Mouse (Mus musculus): ENCODE results near the gene Vmn2r13. TPM values are rescaled to one million over a fixed set of nuclear protein-coding genes. Genes with fewer than 3 reads are reported as not detected.
"Not testable (repeated sequence)": the region's sequence is repeated elsewhere in the genome, so short reads cannot be mapped to it uniquely, and the experiment has no call there.

Vmn2r13 gene
- not detected in 2 replicates for polyA plus RNA-seq (2014; fragmentation: Nextera tagmentation; extraction: Ambion mirVana)

DNA sequence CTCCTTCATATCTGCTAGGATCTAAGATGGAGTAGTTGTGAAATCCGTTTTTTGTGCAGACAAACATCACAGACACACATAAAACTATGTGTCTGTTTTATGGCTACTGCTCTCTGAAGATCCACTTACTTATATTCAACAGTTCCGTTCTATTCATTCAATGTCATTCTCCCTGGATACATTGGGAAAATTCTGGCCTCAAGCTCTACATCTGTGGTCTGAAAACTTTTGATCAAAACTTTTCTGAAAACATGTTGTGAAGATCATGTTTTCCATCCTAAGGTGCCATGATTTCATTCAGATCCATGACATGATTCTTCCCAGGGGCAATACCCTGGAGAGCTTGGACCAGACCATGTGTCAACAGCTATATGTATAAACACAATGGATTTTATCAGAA lies at the start of gene Vmn2r13:
Vmn2r13 (minus strand) TSS at position 101 of the 400 bp plus-strand sequence.
- not testable (repeated sequence) for DNase-seq (ENCODE audit: low spot score); H3K4me3 ChIP-seq (ENCODE audit: low read depth, low read length); H3K27ac ChIP-seq (replicated peaks; ENCODE audit: low read depth, low read length); H3K4me2 ChIP-seq (ENCODE audit: low read depth, low read length); H3K36me3 ChIP-seq (ENCODE audit: control insufficient read depth, insufficient read depth, low read length); H3K9ac ChIP-seq (ENCODE audit: low read depth, low read length); H3K4me1 ChIP-seq (ENCODE audit: control insufficient read depth, insufficient read depth, low read length); H3K27me3 ChIP-seq (replicated peaks; ENCODE audit: control insufficient read depth, insufficient read depth, low read length); ATAC-seq (ENCODE audit: low read depth); H3K9me3 ChIP-seq (ENCODE audit: control insufficient read depth, low read length)
- WGBS, result 46% methylated on average over 2 of the region's 2 CpGs

DNA sequence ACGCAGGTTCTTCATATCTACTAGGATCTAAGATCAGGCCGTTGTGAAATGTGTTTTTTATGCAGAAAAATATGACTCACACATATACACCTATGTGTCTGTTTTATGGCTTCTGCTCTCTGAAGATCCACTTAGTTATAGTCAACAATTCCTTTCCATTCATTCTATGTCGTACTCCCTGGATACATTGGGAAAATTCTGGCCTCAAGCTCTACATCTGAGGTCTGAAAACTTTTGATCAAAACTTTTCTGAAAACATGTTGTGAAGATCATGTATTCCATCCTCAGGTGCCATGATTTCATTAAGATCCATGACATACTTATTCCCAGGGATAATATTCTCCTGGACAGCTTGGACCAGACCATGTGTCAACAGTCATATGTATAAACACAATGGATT lies 32.6 kb upstream of the Vmn2r13 start, which contains the start of gene Vmn2r14:
Vmn2r14 (minus strand) TSS at position 101 of the 400 bp plus-strand sequence.
- Histone ChIP-seq H3K4me3 (ENCODE audit: low read depth, low read length) (no peak within 1 kb of the TSS), H3K9ac (ENCODE audit: low read depth, low read length) (no peak within 1 kb of the TSS), H3K4me1 (ENCODE audit: control insufficient read depth, insufficient read depth, low read length) (no peaks in the 10 kb centered on the region), H3K36me3 (ENCODE audit: control insufficient read depth, insufficient read depth, low read length) (no peaks in the 10 kb centered on the region), H3K27me3 (replicated peaks; ENCODE audit: control insufficient read depth, insufficient read depth, low read length) (no peaks in the 10 kb centered on the region), H3K9me3 (ENCODE audit: control insufficient read depth, low read length) (0 out of 2 replicates have a peak, but pooled peaks cover 9% of the 10 kb centered on the region), H3K27ac (replicated peaks; ENCODE audit: low read depth, low read length) (no peak within 1 kb of the TSS), H3K4me2 (ENCODE audit: low read depth, low read length) (no peak within 1 kb of the TSS)
- DNase-seq (ENCODE audit: low spot score), result no peak
- ATAC-seq (ENCODE audit: low read depth), result no peak
- 65% methylated on average over 3 of the region's 3 CpGs for WGBS

DNA sequence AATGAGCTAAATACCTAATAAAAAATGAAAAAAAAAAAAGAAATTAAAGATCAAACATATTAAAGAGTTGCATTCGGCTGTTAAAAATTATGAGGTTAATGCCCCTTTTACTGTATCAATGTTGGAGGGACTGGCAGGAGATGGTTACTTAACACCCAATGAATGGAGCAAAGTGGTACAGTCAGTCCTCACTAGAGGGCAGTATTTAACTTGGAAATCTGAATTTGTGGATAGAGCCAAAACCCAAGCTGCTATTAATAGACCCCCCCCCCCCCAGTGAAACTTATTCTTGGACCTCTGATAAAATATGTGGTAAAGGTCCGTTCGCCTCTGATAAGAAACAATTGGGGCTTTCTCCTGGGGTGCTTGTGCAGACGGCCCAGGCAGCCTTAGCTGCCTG lies 25.1 kb downstream of the Vmn2r13 start:
- DNase-seq (ENCODE audit: low spot score); H3K27me3 ChIP-seq (replicated peaks; ENCODE audit: control insufficient read depth, insufficient read depth, low read length); H3K9me3 ChIP-seq (ENCODE audit: control insufficient read depth, low read length); ATAC-seq (ENCODE audit: low read depth); H3K4me3 ChIP-seq (ENCODE audit: low read depth, low read length); H3K4me2 ChIP-seq (ENCODE audit: low read depth, low read length); H3K27ac ChIP-seq (replicated peaks; ENCODE audit: low read depth, low read length); H3K36me3 ChIP-seq (ENCODE audit: control insufficient read depth, insufficient read depth, low read length); H3K4me1 ChIP-seq (ENCODE audit: control insufficient read depth, insufficient read depth, low read length); H3K9ac ChIP-seq (ENCODE audit: low read depth, low read length): not testable (repeated sequence)
- 91% methylated on average over 4 of the region's 4 CpGs for WGBS

DNA sequence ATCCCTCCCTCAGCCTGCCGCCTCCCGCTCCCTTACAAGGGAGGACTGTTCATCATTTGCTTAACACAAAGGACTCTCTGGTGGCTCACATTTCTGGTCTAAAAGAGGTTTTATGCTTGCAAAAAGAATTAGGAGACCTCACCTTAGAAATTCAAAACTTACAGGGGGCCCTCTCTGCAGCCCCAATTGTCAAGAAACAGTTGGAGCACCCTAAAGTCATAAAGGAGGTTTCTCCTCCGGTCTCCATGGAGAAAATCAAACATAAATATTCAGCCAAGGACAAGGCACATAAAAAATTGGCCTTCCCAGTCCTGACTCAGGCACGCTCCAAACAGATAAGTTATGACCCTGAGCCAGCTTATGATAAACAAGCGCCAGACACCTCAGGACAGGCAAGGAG lies 31.9 kb downstream of the Vmn2r13 start:
- no peak for ATAC-seq (ENCODE audit: low read depth)
- Histone ChIP-seq H3K27ac (replicated peaks; ENCODE audit: low read depth, low read length) (no peak overlapping the region), H3K4me1 (ENCODE audit: control insufficient read depth, insufficient read depth, low read length) (no peaks in the 10 kb centered on the region), H3K9ac (ENCODE audit: low read depth, low read length) (no peak overlapping the region), H3K9me3 (ENCODE audit: control insufficient read depth, low read length) (0 out of 2 replicates have a peak, but pooled peaks cover 8% of the 10 kb centered on the region), H3K36me3 (ENCODE audit: control insufficient read depth, insufficient read depth, low read length) (no peaks in the 10 kb centered on the region), H3K4me2 (ENCODE audit: low read depth, low read length) (no peak overlapping the region), H3K27me3 (replicated peaks; ENCODE audit: control insufficient read depth, insufficient read depth, low read length) (no peaks in the 10 kb centered on the region), H3K4me3 (ENCODE audit: low read depth, low read length) (no peak overlapping the region)
- 82% methylated on average over 5 of the region's 5 CpGs for WGBS
- DNase-seq (ENCODE audit: low spot score), result no peak

DNA sequence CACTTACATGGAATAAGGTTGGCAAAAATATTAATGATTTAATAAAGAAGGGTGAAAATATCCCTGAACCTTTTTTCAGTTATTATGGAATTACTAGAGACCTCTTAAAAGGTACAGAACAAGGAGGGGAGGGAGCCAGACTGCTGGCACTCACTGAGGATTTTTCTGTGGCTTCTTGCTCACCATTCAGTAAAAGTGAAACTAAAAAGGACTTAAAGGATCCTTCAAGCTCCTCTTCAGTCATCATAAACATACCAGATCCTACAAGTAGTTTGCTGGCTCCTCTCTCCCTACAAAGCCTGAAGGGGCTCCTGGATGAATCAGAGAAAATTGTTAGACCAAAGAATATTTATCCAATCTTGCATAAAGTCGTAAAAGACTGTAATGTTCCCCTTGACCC lies 32.4 kb downstream of the Vmn2r13 start:
- not testable (repeated sequence) for H3K27ac ChIP-seq (replicated peaks; ENCODE audit: low read depth, low read length); DNase-seq (ENCODE audit: low spot score); H3K4me3 ChIP-seq (ENCODE audit: low read depth, low read length); H3K27me3 ChIP-seq (replicated peaks; ENCODE audit: control insufficient read depth, insufficient read depth, low read length); H3K9me3 ChIP-seq (ENCODE audit: control insufficient read depth, low read length); H3K9ac ChIP-seq (ENCODE audit: low read depth, low read length); H3K4me1 ChIP-seq (ENCODE audit: control insufficient read depth, insufficient read depth, low read length); H3K4me2 ChIP-seq (ENCODE audit: low read depth, low read length); ATAC-seq (ENCODE audit: low read depth); H3K36me3 ChIP-seq (ENCODE audit: control insufficient read depth, insufficient read depth, low read length)
- WGBS, result 66% methylated on average over 1 of the region's 1 CpGs

DNA sequence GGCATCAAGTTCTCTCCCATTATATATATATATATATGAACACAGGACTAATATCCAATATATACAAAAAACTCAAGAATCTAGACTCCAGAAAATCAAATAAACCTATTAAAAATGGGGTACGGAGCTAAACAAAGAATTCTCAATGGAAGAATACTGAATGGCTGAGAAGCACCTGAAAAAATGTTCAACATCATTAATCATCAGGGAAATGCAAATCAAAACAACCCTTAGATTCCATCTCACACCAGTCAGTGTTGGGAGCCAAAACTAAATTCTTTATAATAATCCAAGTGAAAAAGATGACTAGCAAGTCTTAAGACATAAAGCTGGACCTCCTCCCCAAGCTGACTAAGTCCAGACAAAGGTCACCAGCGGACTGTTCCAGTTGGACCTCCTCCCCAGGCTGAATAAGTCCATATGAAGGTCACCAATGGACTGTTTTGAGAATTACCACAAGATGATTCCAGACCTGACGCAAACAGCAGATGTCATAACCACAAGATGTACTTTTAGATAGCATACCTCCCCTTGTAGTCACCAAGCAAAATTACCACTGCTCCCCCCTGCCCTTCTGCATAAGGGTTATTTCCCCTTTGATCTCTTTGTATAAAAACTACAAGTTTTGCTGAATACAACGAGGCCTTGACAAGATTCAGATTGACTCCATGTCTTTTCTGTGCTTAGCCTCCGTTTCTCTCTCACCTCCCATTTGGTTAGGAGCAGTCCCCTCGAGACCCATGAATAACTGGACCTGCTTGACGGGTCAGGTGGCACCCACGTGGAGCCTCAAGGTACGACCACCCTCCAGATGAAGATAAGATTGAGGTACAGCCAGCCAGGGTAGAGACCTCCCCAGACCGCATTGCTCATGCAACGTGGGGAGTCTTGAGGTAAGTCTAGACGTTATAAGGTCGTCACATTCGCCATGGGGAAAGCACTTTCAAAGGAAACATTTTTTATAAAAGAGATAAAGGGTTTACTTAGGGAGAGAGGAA lies 33.2 kb downstream of the Vmn2r13 start:
- WGBS, result 71% methylated on average over 14 of the region's 14 CpGs
- H3K4me1 ChIP-seq (ENCODE audit: control insufficient read depth, insufficient read depth, low read length); H3K9ac ChIP-seq (ENCODE audit: low read depth, low read length); ATAC-seq (ENCODE audit: low read depth); H3K4me2 ChIP-seq (ENCODE audit: low read depth, low read length); H3K9me3 ChIP-seq (ENCODE audit: control insufficient read depth, low read length); H3K27ac ChIP-seq (replicated peaks; ENCODE audit: low read depth, low read length); DNase-seq (ENCODE audit: low spot score); H3K4me3 ChIP-seq (ENCODE audit: low read depth, low read length); H3K36me3 ChIP-seq (ENCODE audit: control insufficient read depth, insufficient read depth, low read length); H3K27me3 ChIP-seq (replicated peaks; ENCODE audit: control insufficient read depth, insufficient read depth, low read length): not testable (repeated sequence)

DNA sequence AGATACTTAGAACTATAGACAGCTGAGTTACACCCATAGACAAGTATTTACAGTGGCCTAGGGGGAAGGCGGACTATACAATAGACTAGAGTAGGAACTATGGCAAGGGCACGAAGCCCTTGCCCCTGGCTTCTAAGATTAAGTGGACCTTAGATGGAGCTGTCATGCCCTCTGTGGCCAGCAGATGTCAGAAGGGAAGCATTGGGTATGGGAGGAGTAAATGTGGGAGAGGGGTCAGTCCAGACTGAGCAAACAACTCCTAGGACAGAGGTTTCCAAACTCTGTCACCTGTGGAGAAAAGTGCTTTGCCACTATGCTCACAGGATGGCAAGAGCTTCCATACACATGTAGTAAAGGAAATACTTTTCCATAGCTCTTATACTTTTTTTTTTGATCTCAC lies 52.5 kb downstream of the Vmn2r13 start:
- Histone ChIP-seq H3K27me3 (replicated peaks; ENCODE audit: control insufficient read depth, insufficient read depth, low read length) (no peaks in the 10 kb centered on the region), H3K4me1 (ENCODE audit: control insufficient read depth, insufficient read depth, low read length) (no peaks in the 10 kb centered on the region), H3K9ac (ENCODE audit: low read depth, low read length) (no peak overlapping the region), H3K4me3 (ENCODE audit: low read depth, low read length) (no peak overlapping the region), H3K36me3 (ENCODE audit: control insufficient read depth, insufficient read depth, low read length) (no peaks in the 10 kb centered on the region), H3K27ac (replicated peaks; ENCODE audit: low read depth, low read length) (no peak overlapping the region), H3K9me3 (ENCODE audit: control insufficient read depth, low read length) (0 out of 2 replicates have a peak, but pooled peaks cover 9% of the 10 kb centered on the region), H3K4me2 (ENCODE audit: low read depth, low read length) (no peak overlapping the region)
- ATAC-seq (ENCODE audit: low read depth), result no peak
- 82% methylated on average over 2 of the region's 2 CpGs for WGBS
- DNase-seq (ENCODE audit: low spot score), result no peak

DNA sequence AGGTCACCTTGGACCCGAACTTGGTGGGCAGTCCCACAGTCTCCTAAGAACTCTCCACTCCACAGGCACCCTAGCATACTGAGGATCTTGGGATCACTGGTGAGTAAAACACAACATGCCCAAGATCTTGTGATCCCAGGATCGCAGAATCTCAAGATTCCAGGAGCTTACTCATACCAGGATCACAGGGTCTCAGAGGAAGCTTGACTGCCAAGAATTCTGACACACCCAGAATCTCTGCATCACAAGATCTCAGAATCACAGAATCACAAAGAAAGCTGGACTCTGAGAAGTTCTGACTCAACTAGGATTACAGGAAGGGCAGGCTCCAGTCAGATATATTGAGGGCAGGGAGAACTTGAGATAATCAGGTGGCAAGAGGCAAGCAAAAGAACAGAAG lies 55.3 kb downstream of the Vmn2r13 start:
- ATAC-seq (ENCODE audit: low read depth) (no peak), DNase-seq (ENCODE audit: low spot score) (no peak)
- no peak overlapping the region for H3K4me2 ChIP-seq (ENCODE audit: low read depth, low read length)
- 70% methylated on average over 2 of the region's 2 CpGs for WGBS
- H3K9ac ChIP-seq (ENCODE audit: low read depth, low read length), result no peak overlapping the region
- no peaks in the 10 kb centered on the region for H3K4me1 ChIP-seq (ENCODE audit: control insufficient read depth, insufficient read depth, low read length)
- no peaks in the 10 kb centered on the region for H3K27me3 ChIP-seq (replicated peaks; ENCODE audit: control insufficient read depth, insufficient read depth, low read length)
- H3K4me3 ChIP-seq (ENCODE audit: low read depth, low read length), result no peak overlapping the region
- peaks cover 15% of the 10 kb centered on the region; the same call in 1 of the 2 replicates for H3K9me3 ChIP-seq (ENCODE audit: control insufficient read depth, low read length)
- H3K36me3 ChIP-seq (ENCODE audit: control insufficient read depth, insufficient read depth, low read length), result no peaks in the 10 kb centered on the region
- H3K27ac ChIP-seq (replicated peaks; ENCODE audit: low read depth, low read length), result no peak overlapping the region
